Mouse (Mus musculus): ENCODE results near the gene Ptch2.

DNA sequence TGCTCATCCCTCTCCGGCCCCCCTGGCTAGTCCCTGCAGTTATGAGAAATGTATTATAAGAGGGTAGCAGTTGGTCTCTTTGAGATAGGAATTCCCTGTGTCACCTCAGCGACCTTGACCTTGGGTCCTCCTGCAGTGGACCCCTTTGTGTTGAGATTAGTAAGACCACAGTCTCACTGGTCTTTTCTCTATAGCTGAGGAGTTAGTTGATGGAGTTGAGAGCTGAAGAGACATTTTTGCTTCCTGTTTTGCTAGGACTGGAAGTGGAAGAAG is 2.8 kb downstream of the Ptch2 start:
- no peak for TF ChIP-seq CTCF (IDR thresholded peaks at IDR 0.05)
- TF ChIP-seq EP300 (IDR thresholded peaks at IDR 0.05): no peak
